Mouse (Mus musculus) intestine, postnatal 0 days (tissue): ENCODE measurements around the gene Afap1. TPM values are rescaled to one million over a fixed set of nuclear protein-coding genes. Genes with fewer than 3 reads are reported as not detected.
A peak's percentile ranks its signal among the peaks of the same experiment; 100 is the strongest.

Source experiments
- ATAC-seq: fragments of 200-750 bp; cut with Nextera tagmentation; 2 replicates; pipeline ENCODE4 v1.8.0; 2017; ENCODE audit warnings: mild to moderate bottlenecking, moderate TSS enrichment, moderate library complexity
- H3K27ac ChIP-seq: fragments of 300-500 bp; sonication (generic); 2 replicates; pipeline ENCODE4 v1.5.1; 2014; ENCODE audit warnings: mild to moderate bottlenecking, low read depth, low read length, moderate library complexity
- H3K27me3 ChIP-seq: fragments of 300-500 bp; sonication (generic); replicated peaks from 2 replicates; pipeline ENCODE4 v1.6.1; 2014; ENCODE audit warnings: low read length, mixed read lengths; ENCODE audit not compliant: control insufficient read depth, insufficient read depth
- H3K36me3 ChIP-seq: fragments of 300-500 bp; sonication (generic); 2 replicates; pipeline ENCODE4 v1.6.1; 2014; ENCODE audit warnings: mild to moderate bottlenecking, moderate library complexity; ENCODE audit not compliant: control insufficient read depth, insufficient read depth
- H3K4me1 ChIP-seq: fragments of 300-500 bp; sonication (generic); replicated peaks from 2 replicates; pipeline ENCODE4 v1.6.1; 2014; ENCODE audit warnings: antibody characterized with exemption, low read length, mixed read lengths; ENCODE audit not compliant: control insufficient read depth, insufficient read depth
- H3K4me2 ChIP-seq: fragments of 300-500 bp; sonication (generic); replicated peaks from 2 replicates; pipeline ENCODE4 v1.6.1; 2014; ENCODE audit warnings: low read depth, mild to moderate bottlenecking, moderate library complexity
- H3K4me3 ChIP-seq: fragments of 300-500 bp; sonication (generic); 2 replicates; pipeline ENCODE4 v1.5.1; 2014; ENCODE audit warnings: low read depth, low read length
- H3K9ac ChIP-seq: fragments of 300-500 bp; sonication (generic); 2 replicates; pipeline ENCODE4 v1.6.1; 2014; ENCODE audit warnings: mild to moderate bottlenecking, low read depth, low read length
- H3K9me3 ChIP-seq: fragments of 300-500 bp; sonication (generic); 2 replicates; pipeline ENCODE4 v1.6.1; 2016; ENCODE audit warnings: mixed run types; ENCODE audit not compliant: control insufficient read depth
- CTCF ChIP-seq: sonication (generic); IDR thresholded peaks from 2 replicates; pipeline ENCODE4 v1.5.1; 2016; ENCODE audit warnings: low read depth, mild to moderate bottlenecking, control low read depth, antibody characterized with exemption, moderate library complexity
- whole genome bisulfite sequencing: fragments of 180-500 bp; shearing (Covaris S2); extraction: QIAGEN DNeasy Blood & Tissue Kit; methylation state at CpG from one replicate; pipeline ENCODE4 v1.1.7; 2014; 5-methylcytosine and 5-hydroxymethylcytosine counted together
- polyA plus RNA-seq: library from polyadenylated mRNA; unstranded; fragments of >200 nt; fragmentation: Nextera tagmentation; extraction: Ambion mirVana; gene quantifications from 2 replicates; pipeline ENCODE4 v1.2.1, GENCODE M21; 2015

Gene Afap1
- polyA plus RNA-seq, 1 experiment from 2014 or later = 8.1 TPM

DNA sequence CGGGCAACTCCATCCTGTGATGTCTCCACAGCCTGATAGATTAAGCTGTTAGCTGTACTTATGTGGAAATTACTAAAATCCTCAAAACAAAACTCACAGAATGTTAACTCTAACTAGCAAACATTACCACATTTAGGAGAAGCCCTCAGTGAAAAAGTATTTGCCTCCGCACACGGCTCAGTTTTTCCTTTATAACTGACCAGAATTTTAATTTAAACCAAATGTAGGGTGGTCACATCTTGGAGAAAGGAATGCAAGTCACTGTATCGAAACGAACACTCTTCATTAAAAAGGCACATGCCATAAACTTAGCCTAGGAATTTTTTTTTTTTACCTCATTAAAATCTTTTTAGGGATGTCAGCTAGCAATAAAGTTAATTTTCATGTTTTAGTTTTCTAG lies 87.4 kb downstream of the Afap1 start:
- H3K27ac ChIP-seq = no peak overlapping the region
- no peaks in the 10 kb centered on the region for H3K4me1 ChIP-seq
- 91% methylated on average over 5 of the region's 5 CpGs for WGBS
- H3K9me3 ChIP-seq = no peaks in the 10 kb centered on the region
- ATAC-seq = no peak
- no peak for TF ChIP-seq CTCF
- no peak overlapping the region for H3K4me3 ChIP-seq
- peaks cover 25% of the 10 kb centered on the region for H3K36me3 ChIP-seq
- H3K4me2 ChIP-seq = no peak overlapping the region
- H3K9ac ChIP-seq = no peak overlapping the region
- H3K27me3 ChIP-seq = no peaks in the 10 kb centered on the region

DNA sequence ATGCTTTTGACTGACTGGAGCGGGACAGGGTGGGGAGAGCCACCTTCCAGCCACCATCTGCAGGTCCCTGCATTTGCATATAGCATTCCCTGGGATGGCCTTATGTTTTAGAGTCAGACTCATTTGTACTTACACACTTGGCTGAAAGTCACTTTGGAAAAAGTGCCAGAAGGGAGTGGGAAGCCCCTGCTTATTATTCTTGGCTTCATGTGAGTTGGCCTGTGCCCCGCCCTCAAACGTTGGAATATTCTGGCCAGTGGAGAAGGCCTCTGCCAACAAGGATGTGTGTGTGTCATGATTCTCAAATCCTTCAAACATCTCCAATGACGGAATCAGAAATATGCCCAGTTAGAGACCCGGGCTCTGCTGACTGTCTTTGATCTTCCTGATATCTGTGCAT lies 88.2 kb downstream of the Afap1 start:
- Histone ChIP-seq H3K9me3 (no peaks in the 10 kb centered on the region), H3K27ac (no peak overlapping the region), H3K4me3 (no peak overlapping the region), H3K4me2 (no peak overlapping the region), H3K4me1 (no peaks in the 10 kb centered on the region), H3K36me3 (peaks cover 25% of the 10 kb centered on the region), H3K9ac (no peak overlapping the region), H3K27me3 (no peaks in the 10 kb centered on the region)
- TF ChIP-seq CTCF = no peak
- no peak for ATAC-seq
- WGBS = 81% methylated on average over 5 of the region's 5 CpGs

DNA sequence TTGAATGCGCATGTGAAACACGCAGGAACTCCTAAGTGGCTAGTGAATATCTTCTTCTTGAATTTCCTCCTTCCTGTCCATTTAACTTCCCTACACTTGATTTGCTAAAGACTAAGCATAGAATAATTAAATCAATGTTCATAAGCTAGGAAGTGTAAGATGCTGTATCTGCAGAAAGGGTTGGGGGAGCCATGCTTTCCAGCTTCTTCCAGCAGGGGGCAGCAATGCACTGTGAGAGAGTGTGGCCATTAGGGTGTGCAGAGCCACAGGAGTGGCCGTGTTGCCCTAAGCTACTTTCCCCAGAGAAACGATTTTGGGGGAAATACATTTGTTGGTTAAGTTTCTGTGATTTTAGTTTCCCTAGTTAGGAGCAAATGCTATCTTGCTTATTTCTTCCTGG lies 88.9 kb downstream of the Afap1 start:
- Histone ChIP-seq H3K9me3 (no peaks in the 10 kb centered on the region), H3K4me1 (no peaks in the 10 kb centered on the region), H3K27ac (no peak overlapping the region), H3K27me3 (no peaks in the 10 kb centered on the region), H3K9ac (no peak overlapping the region), H3K36me3 (peaks cover 29% of the 10 kb centered on the region), H3K4me2 (no peak overlapping the region), H3K4me3 (no peak overlapping the region)
- peak; percentile 97 for TF ChIP-seq CTCF
- no peak for ATAC-seq
- WGBS = 43% methylated on average over 4 of the region's 4 CpGs

DNA sequence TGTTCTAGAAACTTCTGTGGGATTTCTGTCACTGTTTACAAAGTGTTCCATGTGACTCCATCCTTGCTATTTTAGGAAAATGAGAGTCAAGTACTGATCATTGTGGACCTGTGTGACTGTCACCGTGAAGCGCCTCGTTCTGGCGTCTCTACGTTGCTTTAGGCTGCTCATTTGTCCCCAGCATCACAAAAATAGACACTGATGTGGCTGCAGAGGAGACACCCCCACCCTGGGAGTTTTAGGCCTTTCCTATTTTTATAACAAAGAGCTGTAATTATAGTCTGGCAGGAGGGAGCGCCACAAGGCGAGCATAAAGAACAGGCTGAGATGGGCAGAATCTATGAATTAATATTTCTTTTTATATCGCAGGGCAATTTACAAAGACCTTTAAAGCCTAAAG lies 92.5 kb downstream of the Afap1 start:
- H3K9ac ChIP-seq = no peak overlapping the region
- no peak for ATAC-seq
- no peaks in the 10 kb centered on the region for H3K4me1 ChIP-seq
- TF ChIP-seq CTCF = no peak
- no peaks in the 10 kb centered on the region for H3K9me3 ChIP-seq
- no peak overlapping the region for H3K4me3 ChIP-seq
- 87% methylated on average over 8 of the region's 8 CpGs for WGBS
- H3K36me3 ChIP-seq = peaks cover 27% of the 10 kb centered on the region
- H3K27ac ChIP-seq = no peak overlapping the region
- no peaks in the 10 kb centered on the region for H3K27me3 ChIP-seq
- H3K4me2 ChIP-seq = no peak overlapping the region

DNA sequence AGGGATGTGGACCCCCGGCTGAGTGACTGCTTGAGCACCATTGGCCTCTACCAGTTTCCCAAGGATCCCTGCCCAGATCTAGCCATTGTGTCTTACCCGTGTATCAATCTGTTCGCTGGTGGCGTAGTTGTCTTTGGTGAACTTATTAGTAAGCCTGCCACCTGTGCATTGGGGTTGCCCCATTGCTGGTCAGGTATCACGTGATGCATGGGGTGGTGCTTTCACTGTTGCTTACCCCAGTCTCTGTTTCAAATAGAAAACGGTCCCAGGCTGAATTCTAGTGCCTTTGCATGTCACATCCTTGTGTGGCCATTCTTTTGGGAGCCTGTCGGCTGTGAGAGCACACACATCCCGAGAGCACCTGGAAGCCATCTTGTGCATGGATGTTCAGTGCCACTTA lies 95.0 kb downstream of the Afap1 start:
- Histone ChIP-seq H3K27me3 (no peaks in the 10 kb centered on the region), H3K36me3 (peaks cover 19% of the 10 kb centered on the region), H3K9me3 (no peaks in the 10 kb centered on the region), H3K4me1 (no peaks in the 10 kb centered on the region), H3K9ac (no peak overlapping the region), H3K4me3 (no peak overlapping the region), H3K4me2 (no peak overlapping the region), H3K27ac (no peak overlapping the region)
- WGBS = 93% methylated on average over 8 of the region's 8 CpGs
- TF ChIP-seq CTCF = no peak
- no peak for ATAC-seq

DNA sequence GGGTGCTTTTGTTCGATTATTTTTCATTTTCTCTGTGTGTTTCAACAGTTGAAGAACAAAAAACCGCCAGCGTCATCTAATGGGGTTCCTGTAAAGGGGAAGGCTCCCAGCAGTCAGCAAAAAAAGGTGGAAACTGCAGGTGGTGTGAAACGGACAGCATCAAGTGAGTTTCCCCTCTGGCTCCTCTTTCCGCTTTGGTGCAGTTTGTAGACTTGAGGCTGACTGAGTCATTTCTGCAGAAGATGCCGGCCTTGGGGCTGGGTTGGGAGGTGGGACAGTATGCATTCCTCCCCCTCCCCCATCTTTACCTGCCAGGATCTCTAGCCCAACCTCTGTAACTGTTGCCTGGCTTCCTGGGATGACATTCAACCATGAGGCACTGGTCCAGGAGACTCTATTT lies 96.4 kb downstream of the Afap1 start:
- no peak for TF ChIP-seq CTCF
- Histone ChIP-seq H3K36me3 (peaks cover 26% of the 10 kb centered on the region), H3K4me1 (no peaks in the 10 kb centered on the region), H3K27ac (no peak overlapping the region), H3K9ac (no peak overlapping the region), H3K9me3 (no peaks in the 10 kb centered on the region), H3K4me3 (no peak overlapping the region), H3K27me3 (no peaks in the 10 kb centered on the region), H3K4me2 (no peak overlapping the region)
- no peak for ATAC-seq
- WGBS = 83% methylated on average over 6 of the region's 6 CpGs
